Mouse (Mus musculus) intestine, embryonic 16.5 days (tissue): ENCODE results near the gene Olfr309. TPM values are rescaled to one million over a fixed set of nuclear protein-coding genes. Genes with fewer than 3 reads are reported as not detected.
"Not testable (repeated sequence)": the region's sequence is repeated elsewhere in the genome, so short reads cannot be mapped to it uniquely, and the experiment has no call there.

Experiments used
- ATAC-seq: fragments of 200-750 bp; cut with Nextera tagmentation; 2 replicates; pipeline ENCODE4 v1.8.0; 2017; ENCODE audit warnings: moderate TSS enrichment, moderate library complexity
- H3K27ac ChIP-seq: fragments of 300-500 bp; sonication (generic); 2 replicates; pipeline ENCODE4 v1.5.1; 2014; ENCODE audit warnings: mild to moderate bottlenecking, low read length
- H3K27me3 ChIP-seq: fragments of 300-500 bp; sonication (generic); replicated peaks from 2 replicates; pipeline ENCODE4 v1.6.1; 2014; ENCODE audit warnings: low read length, control low read depth, mixed read lengths; ENCODE audit not compliant: control insufficient read depth, insufficient read depth
- H3K36me3 ChIP-seq: fragments of 300-500 bp; sonication (generic); 2 replicates; pipeline ENCODE4 v1.6.1; 2014; ENCODE audit warnings: low read length, control low read depth; ENCODE audit not compliant: control insufficient read depth, insufficient read depth
- H3K4me1 ChIP-seq: fragments of 300-500 bp; sonication (generic); 2 replicates; pipeline ENCODE4 v1.6.1; 2014; ENCODE audit warnings: low read length, control low read depth, mixed read lengths; ENCODE audit not compliant: control insufficient read depth, insufficient read depth
- H3K4me2 ChIP-seq: fragments of 300-500 bp; sonication (generic); 2 replicates; pipeline ENCODE4 v1.6.1; 2014; ENCODE audit warnings: low read depth, low read length, control low read depth
- H3K4me3 ChIP-seq: fragments of 300-500 bp; sonication (generic); 2 replicates; pipeline ENCODE4 v1.5.1; 2014; ENCODE audit warnings: mild to moderate bottlenecking, low read length
- H3K9ac ChIP-seq: fragments of 300-500 bp; sonication (generic); 2 replicates; pipeline ENCODE4 v1.6.1; 2014; ENCODE audit warnings: low read depth, low read length
- H3K9me3 ChIP-seq: fragments of 300-500 bp; sonication (generic); 2 replicates; pipeline ENCODE4 v1.6.1; 2016; ENCODE audit warnings: low read length, control low read depth; ENCODE audit not compliant: control insufficient read depth
- WGBS: fragments of 180-500 bp; shearing (Covaris S2); extraction: QIAGEN DNeasy Blood & Tissue Kit; methylation state at CpG from one replicate; pipeline ENCODE4 v1.1.7; 2014; 5-methylcytosine and 5-hydroxymethylcytosine counted together
- polyA plus RNA-seq: library from polyadenylated mRNA; unstranded; fragments of >200 nt; fragmentation: Nextera tagmentation; extraction: Ambion mirVana; gene quantifications from 2 replicates; pipeline ENCODE4 v1.2.1, GENCODE M21; 2015

The Olfr309 gene
- not detected in 2 replicates for polyA plus RNA-seq

GRCm38 (mm10) chr7:86313608-86314007, at the start of gene Olfr309:
Gene Olfr309, minus strand, starts transcription at chr7:86313708.
- no peak within 1 kb of the TSS for H3K9ac ChIP-seq
- no peaks in the 10 kb centered on the region for H3K9me3 ChIP-seq
- no peak within 1 kb of the TSS for H3K27ac ChIP-seq
- no peaks in the 10 kb centered on the region for H3K36me3 ChIP-seq
- H3K4me1 ChIP-seq: no peaks in the 10 kb centered on the region
- H3K4me2 ChIP-seq: no peak within 1 kb of the TSS
- no peak for ATAC-seq
- WGBS: 76% methylated on average over 2 of the region's 2 CpGs
- no peak within 1 kb of the TSS for H3K4me3 ChIP-seq
- H3K27me3 ChIP-seq: no peaks in the 10 kb centered on the region

GRCm38 (mm10) chr7:86346296-86346695, 32.8 kb upstream of the Olfr309 start:
- not testable (repeated sequence) for H3K9ac ChIP-seq, H3K4me3 ChIP-seq, H3K4me2 ChIP-seq, H3K27me3 ChIP-seq, H3K36me3 ChIP-seq, H3K9me3 ChIP-seq, H3K27ac ChIP-seq, H3K4me1 ChIP-seq, ATAC-seq
- WGBS: 86% methylated on average over 9 of the region's 9 CpGs

- WGBS: 75% methylated on average over 3 of the region's 3 CpGs
- Histone ChIP-seq H3K27ac (no peak overlapping the region), H3K4me3 (no peak overlapping the region), H3K36me3 (no peaks in the 10 kb centered on the region), H3K9me3 (no peaks in the 10 kb centered on the region; the same call in 1 of the 2 replicates), H3K27me3 (no peaks in the 10 kb centered on the region), H3K9ac (no peak overlapping the region), H3K4me1 (no peaks in the 10 kb centered on the region), H3K4me2 (no peak overlapping the region)
- ATAC-seq: no peak
Measured at GRCm38 (mm10) chr7:86344253-86344652, 30.7 kb upstream of the Olfr309 start.

GRCm38 (mm10) chr7:86342881-86343565, 29.5 kb upstream of the Olfr309 start:
- Histone ChIP-seq H3K4me1 (no peaks in the 10 kb centered on the region), H3K27me3 (no peaks in the 10 kb centered on the region), H3K36me3 (no peaks in the 10 kb centered on the region), H3K9ac (no peak overlapping the region), H3K9me3 (no peaks in the 10 kb centered on the region), H3K4me2 (no peak overlapping the region), H3K4me3 (no peak overlapping the region), H3K27ac (no peak overlapping the region)
- WGBS: 70% methylated on average over 14 of the region's 14 CpGs
- peak; percentile 58; the same call in 1 of the 2 replicates for ATAC-seq

GRCm38 (mm10) chr7:86337486-86337885, 24.0 kb upstream of the Olfr309 start, which contains the start of gene Olfr307:
Gene Olfr307, minus strand, starts transcription at chr7:86337586.
- no peaks in the 10 kb centered on the region for H3K27me3 ChIP-seq
- no peak for ATAC-seq
- no peaks in the 10 kb centered on the region for H3K9me3 ChIP-seq
- no peaks in the 10 kb centered on the region for H3K36me3 ChIP-seq
- no peak within 1 kb of the TSS for H3K4me3 ChIP-seq
- no peaks in the 10 kb centered on the region for H3K4me1 ChIP-seq
- no peak within 1 kb of the TSS for H3K27ac ChIP-seq
- 80% methylated on average over 1 of the region's 1 CpGs for WGBS
- no peak within 1 kb of the TSS for H3K9ac ChIP-seq
- no peak within 1 kb of the TSS for H3K4me2 ChIP-seq

- H3K4me1 ChIP-seq: no peaks in the 10 kb centered on the region
- H3K9me3 ChIP-seq: no peaks in the 10 kb centered on the region
- no peaks in the 10 kb centered on the region for H3K27me3 ChIP-seq
- no peaks in the 10 kb centered on the region for H3K36me3 ChIP-seq
- H3K27ac ChIP-seq: no peak within 1 kb of the TSS
- no peak within 1 kb of the TSS for H3K4me3 ChIP-seq
- H3K9ac ChIP-seq: no peak within 1 kb of the TSS
- no peak for ATAC-seq
- no peak within 1 kb of the TSS for H3K4me2 ChIP-seq
Measured at GRCm38 (mm10) chr7:86325530-86325929, 12.0 kb upstream of the Olfr309 start, which contains the start of gene Olfr308. Gene Olfr308, minus strand, starts transcription at chr7:86325630.

- Histone ChIP-seq H3K9me3 (no peaks in the 10 kb centered on the region), H3K4me2 (no peak overlapping the region), H3K9ac (no peak overlapping the region), H3K27ac (no peak overlapping the region), H3K4me3 (no peak overlapping the region), H3K4me1 (no peaks in the 10 kb centered on the region), H3K36me3 (no peaks in the 10 kb centered on the region), H3K27me3 (no peaks in the 10 kb centered on the region)
- WGBS: 81% methylated on average over 2 of the region's 2 CpGs
- no peak for ATAC-seq
Measured at GRCm38 (mm10) chr7:86321323-86321722, 7.8 kb upstream of the Olfr309 start.

GRCm38 (mm10) chr7:86277072-86277471, 36.4 kb downstream of the Olfr309 start, which contains the start of gene Olfr310:
Gene Olfr310, minus strand, starts transcription at chr7:86277172.
- 82% methylated on average over 1 of the region's 1 CpGs for WGBS
- Histone ChIP-seq H3K4me3 (no peak within 1 kb of the TSS), H3K4me2 (no peak within 1 kb of the TSS)

More at GRCm38 (mm10) chr7:86277072-86277471, 36.4 kb downstream of the Olfr309 start, which contains the start of gene Olfr310:
- ATAC-seq: no peak
- no peaks in the 10 kb centered on the region for H3K4me1 ChIP-seq
- H3K9ac ChIP-seq: no peak within 1 kb of the TSS
- H3K27me3 ChIP-seq: no peaks in the 10 kb centered on the region
- no peaks in the 10 kb centered on the region for H3K9me3 ChIP-seq
- H3K36me3 ChIP-seq: no peaks in the 10 kb centered on the region
- H3K27ac ChIP-seq: no peak within 1 kb of the TSS
